Mouse (Mus musculus): Measurements from ENCODE around the gene Axdnd1.

- no peak for TF ChIP-seq CTCF (IDR thresholded peaks at IDR 0.05; ENCODE audit: control insufficient read depth, insufficient read depth, insufficient read length)
- no peak for TF ChIP-seq MAX (IDR thresholded peaks at IDR 0.05)
Measured at GRCm38 (mm10) chr1:156308595-156308994, 112.4 kb downstream of the Axdnd1 start.

Data from C2C12 (cell line).